Mouse (Mus musculus) kidney, adult 11 months (tissue): ENCODE data around the gene Arpc1a.

Source experiments
- DNase-seq: peaks from one replicate; pipeline ENCODE4 v3.0.0; 2022

Gene Arpc1a

DNA sequence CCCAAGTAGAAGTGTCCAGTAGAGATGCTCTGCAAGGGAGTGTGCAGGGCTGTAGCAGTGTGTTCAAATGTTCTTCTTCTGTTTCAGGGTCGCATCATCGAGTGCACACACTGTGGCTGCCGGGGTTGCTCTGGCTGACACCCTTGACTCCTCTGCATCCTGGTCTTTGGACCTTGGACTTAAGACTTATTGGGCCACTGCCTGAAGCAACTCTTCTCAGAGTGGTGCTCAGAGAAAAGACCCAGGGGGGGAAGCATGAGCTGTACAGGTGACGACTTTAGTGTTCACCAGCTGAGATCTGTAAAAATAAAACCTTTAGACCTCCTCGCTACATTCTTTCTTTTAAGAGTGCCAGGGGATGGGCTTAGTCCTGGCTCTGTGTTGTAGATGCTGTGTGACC lies 64.1 kb downstream of the Arpc1a start:
- DNase-seq: peak; percentile 73

DNA sequence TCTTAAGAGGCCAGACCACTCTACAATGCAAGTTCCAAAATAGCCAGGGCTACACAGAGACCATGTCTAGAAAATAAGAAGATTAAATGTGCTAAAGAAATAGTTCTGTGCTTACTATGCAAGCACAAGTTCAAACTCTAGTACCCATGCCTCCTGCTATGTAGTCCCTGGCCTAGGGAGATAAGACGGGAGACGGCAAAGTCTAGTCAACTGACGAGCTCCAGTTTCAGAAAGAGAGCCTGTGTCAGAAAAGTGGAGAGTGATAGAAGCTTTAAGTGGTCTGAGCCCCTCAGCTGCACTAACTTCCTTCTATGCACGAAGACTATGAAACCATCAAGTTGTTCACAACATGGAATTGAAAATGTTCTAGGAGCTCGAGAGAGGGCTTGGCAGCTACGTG lies 65.7 kb downstream of the Arpc1a start:
- DNase-seq: no peak

DNA sequence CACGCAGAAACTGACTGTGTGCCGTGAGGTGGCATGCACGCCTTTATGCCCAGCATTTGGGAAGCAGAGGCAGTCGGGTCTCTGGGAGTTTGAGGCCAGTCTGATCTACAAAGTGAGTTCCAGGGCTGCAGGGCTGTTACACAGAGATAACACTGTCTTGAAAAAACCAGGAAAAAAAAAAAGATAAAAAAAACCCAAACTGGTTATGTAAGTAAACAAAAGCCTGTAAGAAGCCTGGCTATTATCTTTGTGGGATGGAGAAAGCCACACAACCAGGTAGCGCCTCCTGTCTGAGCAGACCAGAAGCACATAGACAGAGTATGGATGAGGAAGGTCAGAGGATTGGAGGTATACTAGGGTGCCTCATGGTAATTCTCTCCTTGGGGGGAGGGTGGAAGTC lies 69.1 kb downstream of the Arpc1a start:
- DNase-seq: no peak
